Mouse (Mus musculus): Measurements from ENCODE around the gene Nfe2l1. TPM values are rescaled to one million over a fixed set of nuclear protein-coding genes. Genes with fewer than 3 reads are reported as not detected.
A peak's percentile ranks its signal among the peaks of the same experiment; 100 is the strongest.

Gene Nfe2l1
- polyA plus RNA-seq, 1 experiment from 2014 or later, result 71.9 TPM

DNA sequence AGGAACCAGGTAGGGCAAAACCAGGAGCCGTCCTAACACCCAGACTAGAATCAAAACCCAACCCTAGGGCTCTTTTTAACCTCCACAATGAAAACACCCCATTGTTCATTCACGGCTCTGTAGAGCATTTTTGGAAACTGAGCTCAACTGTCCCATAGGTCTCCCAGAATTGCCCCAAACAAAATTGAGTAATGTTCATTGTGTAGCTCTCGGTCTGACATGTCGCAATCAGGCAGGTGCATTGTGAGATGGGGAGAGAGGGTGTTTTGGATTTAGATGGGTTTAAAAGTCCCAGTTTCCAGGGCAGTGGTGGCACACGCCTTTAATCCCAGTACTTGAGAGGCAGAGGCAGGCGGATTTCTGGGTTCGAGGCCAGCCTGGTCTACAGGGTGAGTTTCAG is 9.7 kb upstream of the Nfe2l1 start:
- H3K4me1 ChIP-seq, result peaks cover 13% of the 10 kb centered on the region
- no peaks in the 10 kb centered on the region for H3K9me3 ChIP-seq (replicated peaks)
- H3K27ac ChIP-seq (replicated peaks), result no peak overlapping the region
- H3K36me3 ChIP-seq, result no peaks in the 10 kb centered on the region
- H3K27me3 ChIP-seq (ENCODE audit: low read depth, poor library complexity, severe bottlenecking), result no peaks in the 10 kb centered on the region
- 85% methylated on average over 7 of the region's 7 CpGs for WGBS
- no peak for DNase-seq (ENCODE audit: low spot score)
- H3K4me3 ChIP-seq, result no peak overlapping the region

- Histone ChIP-seq H3K27me3 (ENCODE audit: low read depth, poor library complexity, severe bottlenecking) (no peaks in the 10 kb centered on the region), H3K36me3 (no peaks in the 10 kb centered on the region), H3K27ac (replicated peaks) (no peak overlapping the region), H3K4me1 (peaks cover 13% of the 10 kb centered on the region), H3K4me3 (no peak overlapping the region), H3K9me3 (replicated peaks) (no peaks in the 10 kb centered on the region)
- DNase-seq (ENCODE audit: low spot score), result no peak
- 78% methylated on average over 4 of the region's 4 CpGs for WGBS
Measured at GRCm38 (mm10) chr11:96838341-96838740, 8.6 kb upstream of the Nfe2l1 start.

DNA sequence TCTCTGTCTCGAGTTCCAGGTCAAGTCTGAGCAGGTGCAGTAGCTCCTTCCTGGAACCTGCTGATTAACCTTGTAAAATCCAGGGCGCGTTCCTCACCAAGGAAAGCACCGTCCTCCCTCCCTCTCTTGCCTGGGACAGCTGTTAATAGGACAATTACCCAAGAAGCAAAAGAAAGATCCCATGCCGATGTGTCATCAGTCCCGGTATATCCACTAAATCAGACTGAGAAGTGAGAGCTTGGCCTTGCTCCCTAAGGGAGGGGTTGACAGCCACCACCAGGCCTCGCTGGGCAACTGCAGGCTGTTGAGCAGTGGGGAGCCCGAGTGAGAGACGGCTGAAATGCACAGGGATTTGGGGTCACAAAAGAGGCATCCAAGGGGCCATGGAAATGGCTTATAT is 7.5 kb upstream of the Nfe2l1 start:
- H3K4me3 ChIP-seq, result no peak overlapping the region
- 34% methylated on average over 9 of the region's 9 CpGs for WGBS
- no peak for DNase-seq (ENCODE audit: low spot score)

GRCm38 (mm10) chr11:96834127-96834526 is 4.4 kb upstream of the Nfe2l1 start:
- WGBS, result 100% methylated on average over 1 of the region's 1 CpGs
- Histone ChIP-seq H3K4me1 (peaks cover 17% of the 10 kb centered on the region), H3K4me3 (no peak overlapping the region), H3K9me3 (replicated peaks) (no peaks in the 10 kb centered on the region), H3K27me3 (ENCODE audit: low read depth, poor library complexity, severe bottlenecking) (no peaks in the 10 kb centered on the region), H3K27ac (replicated peaks) (no peak overlapping the region), H3K36me3 (no peaks in the 10 kb centered on the region)
- no peak for DNase-seq (ENCODE audit: low spot score)

More for the DNA sequence above, 7.5 kb upstream of the Nfe2l1 start:
- Histone ChIP-seq H3K4me1 (peaks cover 13% of the 10 kb centered on the region), H3K27me3 (ENCODE audit: low read depth, poor library complexity, severe bottlenecking) (no peaks in the 10 kb centered on the region), H3K9me3 (replicated peaks) (no peaks in the 10 kb centered on the region), H3K36me3 (no peaks in the 10 kb centered on the region), H3K27ac (replicated peaks) (no peak overlapping the region)

DNA sequence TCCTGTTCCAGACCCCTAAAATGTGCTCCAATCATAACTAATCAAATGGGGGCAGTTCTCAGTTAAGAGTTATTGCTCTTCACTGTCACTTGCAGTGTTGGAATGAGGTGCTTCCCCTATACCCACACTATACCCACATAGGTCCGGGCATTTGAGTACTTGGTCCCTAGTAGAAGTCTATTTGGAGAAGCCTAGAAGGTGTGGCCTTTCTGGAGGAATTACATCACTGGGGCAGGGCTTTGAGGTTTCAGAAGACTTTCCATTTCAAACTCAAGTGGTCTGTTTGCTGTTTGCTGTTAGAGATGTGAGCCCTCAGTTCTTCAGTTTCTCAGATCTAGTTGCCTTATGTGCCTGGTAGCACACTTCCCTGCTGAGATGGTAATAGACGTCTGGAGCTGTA is 3.2 kb upstream of the Nfe2l1 start:
- 72% methylated on average over 2 of the region's 2 CpGs for WGBS
- H3K27ac ChIP-seq (replicated peaks), result no peak overlapping the region

GRCm38 (mm10) chr11:96832541-96832940 is 2.8 kb upstream of the Nfe2l1 start:
- no peak for DNase-seq (ENCODE audit: low spot score)
- WGBS, result 91% methylated on average over 3 of the region's 3 CpGs
- H3K27ac ChIP-seq (replicated peaks), result no peak overlapping the region
- H3K9me3 ChIP-seq (replicated peaks), result no peaks in the 10 kb centered on the region
- peaks cover 7% of the 10 kb centered on the region for H3K36me3 ChIP-seq
- no peak overlapping the region for H3K4me3 ChIP-seq
- no peaks in the 10 kb centered on the region for H3K27me3 ChIP-seq (ENCODE audit: low read depth, poor library complexity, severe bottlenecking)
- H3K4me1 ChIP-seq, result peaks cover 29% of the 10 kb centered on the region

More for the DNA sequence above, 3.2 kb upstream of the Nfe2l1 start:
- H3K36me3 ChIP-seq, result peaks cover 3% of the 10 kb centered on the region
- H3K9me3 ChIP-seq (replicated peaks), result no peaks in the 10 kb centered on the region
- H3K4me1 ChIP-seq, result peaks cover 29% of the 10 kb centered on the region
- DNase-seq (ENCODE audit: low spot score), result no peak
- H3K27me3 ChIP-seq (ENCODE audit: low read depth, poor library complexity, severe bottlenecking), result no peaks in the 10 kb centered on the region
- no peak overlapping the region for H3K4me3 ChIP-seq

- Histone ChIP-seq H3K9me3 (replicated peaks) (no peaks in the 10 kb centered on the region), H3K4me3 (no peak overlapping the region), H3K4me1 (peaks cover 37% of the 10 kb centered on the region), H3K27me3 (ENCODE audit: low read depth, poor library complexity, severe bottlenecking) (no peaks in the 10 kb centered on the region), H3K27ac (replicated peaks) (no peak overlapping the region), H3K36me3 (peaks cover 17% of the 10 kb centered on the region)
- no peak for DNase-seq (ENCODE audit: low spot score)
- WGBS, result 77% methylated on average over 4 of the region's 4 CpGs
Measured at GRCm38 (mm10) chr11:96831516-96831915, 1.7 kb upstream of the Nfe2l1 start.

DNA sequence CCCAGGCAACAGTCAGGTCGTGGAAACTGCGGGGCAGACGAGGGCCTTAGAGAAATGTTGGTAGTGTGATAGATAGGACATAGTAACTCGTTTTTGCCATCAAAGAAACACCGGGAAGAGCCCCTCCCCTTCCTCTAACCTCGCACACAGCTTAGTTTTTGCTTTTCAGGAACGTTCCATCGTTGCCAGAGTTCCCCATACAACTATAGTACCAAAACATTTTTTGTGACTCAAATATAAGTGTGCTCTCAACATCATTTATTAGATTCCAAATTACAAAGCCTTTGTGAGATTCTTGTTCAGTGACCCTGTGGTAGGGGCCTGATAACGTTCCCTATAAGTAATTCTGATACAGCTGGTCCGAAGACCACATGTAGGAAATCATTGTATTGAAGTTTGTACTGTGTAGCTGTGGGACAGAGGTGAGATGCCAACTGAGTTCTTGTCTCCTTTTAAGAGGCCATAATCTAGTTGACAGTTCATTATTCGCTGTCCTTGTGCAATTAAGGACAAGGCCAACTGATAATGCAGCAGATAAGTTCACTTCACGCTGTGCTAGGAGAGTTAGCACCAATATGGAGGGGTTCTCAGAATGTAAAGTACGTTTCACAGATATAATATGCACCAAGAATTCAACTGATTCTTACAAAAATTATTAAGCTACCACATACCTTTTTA is 910 bp upstream of the Nfe2l1 start:
- Histone ChIP-seq H3K9me3 (replicated peaks) (no peaks in the 10 kb centered on the region), H3K4me3 (peak overlapping the region; percentile 92), H3K4me1 (peaks cover 46% of the 10 kb centered on the region), H3K36me3 (peaks cover 25% of the 10 kb centered on the region), H3K27me3 (ENCODE audit: low read depth, poor library complexity, severe bottlenecking) (no peaks in the 10 kb centered on the region), H3K27ac (replicated peaks) (peak overlapping the region; percentile 97)
- WGBS, result 26% methylated on average over 13 of the region's 13 CpGs
- no peak for DNase-seq (ENCODE audit: low spot score)

DNA sequence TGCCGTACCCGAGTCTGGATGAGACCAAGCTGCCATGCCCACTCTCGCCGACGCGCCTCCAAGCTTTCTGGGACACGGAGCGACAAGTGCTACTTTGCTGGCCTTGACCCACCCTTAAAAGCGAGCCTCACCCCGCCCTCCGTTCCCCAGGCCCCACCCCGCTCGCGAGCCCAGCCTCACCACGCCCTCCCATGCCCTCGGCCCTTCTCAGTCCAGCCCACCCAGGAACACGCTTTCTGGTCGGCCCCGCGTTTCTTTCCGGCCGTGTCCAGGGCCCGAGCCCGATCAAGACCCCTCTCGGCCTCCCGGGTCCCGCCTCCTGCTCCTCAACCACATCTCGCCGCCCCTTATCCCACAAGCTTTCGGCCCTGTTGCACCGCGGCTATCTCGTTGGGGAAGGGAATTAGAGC is 360 bp downstream of the Nfe2l1 start:
- peak overlapping the region; percentile 92 for H3K4me3 ChIP-seq
- peak overlapping the region; percentile 97 for H3K27ac ChIP-seq (replicated peaks)
- peaks cover 33% of the 10 kb centered on the region for H3K36me3 ChIP-seq
- under 1% methylated on average over 33 of the region's 33 CpGs for WGBS
- peaks cover 58% of the 10 kb centered on the region for H3K4me1 ChIP-seq
- peak; percentile 87 for DNase-seq (ENCODE audit: low spot score)
- H3K9me3 ChIP-seq (replicated peaks), result no peaks in the 10 kb centered on the region
- H3K27me3 ChIP-seq (ENCODE audit: low read depth, poor library complexity, severe bottlenecking), result no peaks in the 10 kb centered on the region

GRCm38 (mm10) chr11:96828881-96829280 is 887 bp downstream of the Nfe2l1 start:
- no peak for DNase-seq (ENCODE audit: low spot score)
- Histone ChIP-seq H3K4me1 (peaks cover 64% of the 10 kb centered on the region), H3K9me3 (replicated peaks) (no peaks in the 10 kb centered on the region), H3K4me3 (peak overlapping the region; percentile 92), H3K27me3 (ENCODE audit: low read depth, poor library complexity, severe bottlenecking) (no peaks in the 10 kb centered on the region), H3K36me3 (peaks cover 33% of the 10 kb centered on the region), H3K27ac (replicated peaks) (peak overlapping the region; percentile 97)
- WGBS, result 23% methylated on average over 10 of the region's 10 CpGs

GRCm38 (mm10) chr11:96827917-96828316 is 1.9 kb downstream of the Nfe2l1 start:
- Histone ChIP-seq H3K27ac (replicated peaks) (no peak overlapping the region), H3K36me3 (peaks cover 37% of the 10 kb centered on the region), H3K4me1 (peaks cover 73% of the 10 kb centered on the region), H3K4me3 (peak overlapping the region; percentile 92; the same call in 1 of the 2 replicates), H3K9me3 (replicated peaks) (no peaks in the 10 kb centered on the region), H3K27me3 (ENCODE audit: low read depth, poor library complexity, severe bottlenecking) (no peaks in the 10 kb centered on the region)
- DNase-seq (ENCODE audit: low spot score), result no peak
- WGBS, result 85% methylated on average over 9 of the region's 9 CpGs

GRCm38 (mm10) chr11:96827062-96827581 is 2.6 kb downstream of the Nfe2l1 start:
- Histone ChIP-seq H3K27ac (replicated peaks) (no peak overlapping the region), H3K9me3 (replicated peaks) (no peaks in the 10 kb centered on the region), H3K4me3 (peak overlapping the region; percentile 92), H3K27me3 (ENCODE audit: low read depth, poor library complexity, severe bottlenecking) (no peaks in the 10 kb centered on the region), H3K4me1 (peaks cover 81% of the 10 kb centered on the region), H3K36me3 (peaks cover 45% of the 10 kb centered on the region)
- no peak for DNase-seq (ENCODE audit: low spot score)
- 90% methylated on average over 12 of the region's 12 CpGs for WGBS

DNA sequence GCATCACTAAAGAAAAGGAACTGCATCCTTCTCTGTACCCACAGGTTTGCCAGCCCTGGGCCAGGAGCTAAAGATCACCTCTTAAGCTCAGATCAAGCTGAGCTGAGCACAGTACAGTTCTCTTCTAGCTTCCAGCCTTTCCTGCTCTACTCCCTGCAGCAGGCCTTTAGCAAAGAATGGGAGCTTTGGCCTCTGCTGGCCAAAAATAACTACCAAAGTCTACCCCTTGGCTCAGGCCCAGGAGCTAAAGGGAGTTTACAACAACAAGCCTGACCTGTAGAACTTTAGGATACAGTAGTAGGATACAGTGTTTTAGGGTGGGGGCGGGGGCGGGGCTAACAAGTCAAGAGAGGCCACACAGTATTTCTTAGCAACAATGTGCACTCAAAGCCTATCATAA is 3.3 kb downstream of the Nfe2l1 start:
- H3K27me3 ChIP-seq (ENCODE audit: low read depth, poor library complexity, severe bottlenecking), result no peaks in the 10 kb centered on the region
- peak overlapping the region; percentile 92; the same call in 1 of the 2 replicates for H3K4me3 ChIP-seq
- DNase-seq (ENCODE audit: low spot score), result no peak
- H3K27ac ChIP-seq (replicated peaks), result no peak overlapping the region
- H3K36me3 ChIP-seq, result peaks cover 51% of the 10 kb centered on the region
- H3K4me1 ChIP-seq, result peaks cover 81% of the 10 kb centered on the region
- WGBS, result 89% methylated on average over 2 of the region's 2 CpGs
- H3K9me3 ChIP-seq (replicated peaks), result no peaks in the 10 kb centered on the region

Data from midbrain, embryonic 10.5 days (tissue).